In the genomic region with DNA sequence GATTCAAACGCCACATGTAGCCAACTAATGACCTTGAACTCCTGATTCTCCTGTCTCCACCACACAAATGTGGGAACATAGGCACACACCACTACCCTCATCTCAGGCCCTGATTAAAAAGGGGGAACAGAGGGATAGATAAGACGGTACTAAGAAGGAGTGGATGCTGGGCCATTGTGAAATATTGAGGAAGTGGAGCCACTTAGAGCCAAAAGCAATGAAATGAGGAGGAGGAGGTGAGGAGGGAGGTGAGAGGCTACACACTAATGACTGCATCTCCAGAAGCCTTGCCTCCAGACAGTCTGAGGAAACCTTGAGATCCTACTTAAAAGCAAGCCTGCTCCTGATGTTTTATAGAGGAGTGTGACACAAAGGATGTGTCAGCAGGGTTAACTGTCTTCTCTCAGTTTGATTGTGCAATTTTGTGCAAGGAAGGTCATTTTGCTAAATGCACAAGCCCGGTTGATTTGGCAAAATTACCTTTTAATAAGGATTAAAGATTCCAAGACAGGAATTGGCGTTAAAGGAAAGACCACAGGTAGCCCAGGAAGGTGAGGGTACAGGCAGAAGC, we compare ENCODE assay signal across 18 mouse cellular contexts. TPM values are rescaled to one million over a fixed set of nuclear protein-coding genes. Genes with fewer than 3 reads are reported as not detected.
A peak's percentile ranks its signal among the peaks of the same experiment; 100 is the strongest.
DNase-seq lines count a peak whose midpoint lies in the region; ATAC-seq and TF ChIP-seq lines count a peak whose summit lies in the region.
"Had no signal": no experiment of that assay in that cellular context is flagged by ENCODE, and none has a peak within 500 bp of the region (broad histone marks: within the 10 kb centered on the region; RNA-seq: fewer than 3 reads in every experiment).

No protein-coding gene starts in this region.

- H3K27me3 ChIP-seq in lung, postnatal 0 days (replicated peaks; ENCODE audit: insufficient read depth, low read length), result no peaks in the 10 kb centered on the region
- H3K27me3 ChIP-seq in MEL (ENCODE audit: control insufficient read depth in 1 of 2, insufficient read depth in 2 of 2, low read length in 2 of 2), result no peaks in the 10 kb centered on the region
- no peaks in the 10 kb centered on the region for H3K27me3 ChIP-seq in forebrain, postnatal 0 days (ENCODE audit: insufficient read depth, low read length)
- H3K27me3 ChIP-seq: forebrain, embryonic 13.5 days; heart, embryonic 13.5 days; hindbrain, embryonic 15.5 days had no signal

- WGBS in lung, postnatal 0 days, result 45% methylated on average over 4 of the region's 4 CpGs
- WGBS in forebrain, postnatal 0 days, result 79% methylated on average over 4 of the region's 4 CpGs

- peak; percentile 40 for DNase-seq in lung, postnatal 0 days (ENCODE audit: low spot score)
- no peak for DNase-seq in lung, postnatal 10 days
- peak; percentile 76 for DNase-seq in MEL (ENCODE audit: low read depth, low spot score)
- peak; percentile 48 for DNase-seq in testis, postnatal 14 days (ENCODE audit: low spot score)
- no peak for DNase-seq in urinary bladder, postnatal 4 days (ENCODE audit: low spot score in 2 of 2)
- DNase-seq in forebrain, postnatal 0 days, result no peak
- DNase-seq: cerebellum, adult 11 months; cerebellum, adult 8-10 months; cerebellum, postnatal 25 days; gastrocnemius, adult 2 months; gastrocnemius, postnatal 25 days; heart, adult 11 months; heart, postnatal 36 days had no signal

- no peaks in the 10 kb centered on the region for H3K9me3 ChIP-seq in lung, postnatal 0 days (ENCODE audit: low read length)
- no peaks in the 10 kb centered on the region for H3K9me3 ChIP-seq in MEL (replicated peaks; ENCODE audit: insufficient read depth, low read length)
- no peaks in the 10 kb centered on the region for H3K9me3 ChIP-seq in forebrain, postnatal 0 days (ENCODE audit: low read length)
- H3K9me3 ChIP-seq: embryonic facial prominence, embryonic 10.5 days; forebrain, embryonic 13.5 days; heart, embryonic 13.5 days; hindbrain, embryonic 15.5 days had no signal

- no peak overlapping the region for H3K9ac ChIP-seq in lung, postnatal 0 days (replicated peaks; ENCODE audit: low read depth)
- H3K9ac ChIP-seq in MEL (ENCODE audit: control insufficient read depth, low read depth, low read length, poor library complexity, severe bottlenecking), result no peak overlapping the region
- H3K9ac ChIP-seq in forebrain, postnatal 0 days, result no peak overlapping the region
- H3K9ac ChIP-seq: forebrain, embryonic 13.5 days; heart, embryonic 13.5 days; hindbrain, embryonic 15.5 days had no signal

- no peak overlapping the region for H3K4me3 ChIP-seq in lung, postnatal 0 days (ENCODE audit: low read depth, low read length)
- H3K4me3 ChIP-seq in MEL (ENCODE audit: control insufficient read depth in 1 of 2, insufficient read depth in 1 of 2, low read depth in 2 of 2, low read length in 2 of 2), result no peak overlapping the region
- H3K4me3 ChIP-seq in forebrain, postnatal 0 days (ENCODE audit: low read depth, low read length), result no peak overlapping the region
- H3K4me3 ChIP-seq: embryonic facial prominence, embryonic 10.5 days; forebrain, embryonic 13.5 days; gastrocnemius, adult 2 months; heart, embryonic 13.5 days; hindbrain, embryonic 15.5 days had no signal

- H3K36me3 ChIP-seq in lung, postnatal 0 days (ENCODE audit: insufficient read depth, low read length), result no peaks in the 10 kb centered on the region
- peaks cover 0 to 5% of the 10 kb centered on the region in 2 experiments; a peak in 2 of 4 replicates for H3K36me3 ChIP-seq in MEL (ENCODE audit: control insufficient read depth in 1 of 2, insufficient read depth in 2 of 2, low read length in 2 of 2)
- H3K36me3 ChIP-seq in forebrain, postnatal 0 days (ENCODE audit: insufficient read depth), result no peaks in the 10 kb centered on the region
- H3K36me3 ChIP-seq: embryonic facial prominence, embryonic 10.5 days; heart, embryonic 13.5 days; hindbrain, embryonic 15.5 days had no signal

- H3K4me2 ChIP-seq in lung, postnatal 0 days (replicated peaks; ENCODE audit: low read depth, low read length), result no peak overlapping the region
- no peak overlapping the region for H3K4me2 ChIP-seq in forebrain, postnatal 0 days (ENCODE audit: low read depth)
- H3K4me2 ChIP-seq: forebrain, embryonic 13.5 days; heart, embryonic 13.5 days; hindbrain, embryonic 15.5 days had no signal

- no peak for TF ChIP-seq CTCF in lung, postnatal 0 days (IDR thresholded peaks at IDR 0.05)
- no peak for TF ChIP-seq CTCF in MEL (IDR thresholded peaks at IDR 0.05 in 2 of 3, conservative IDR thresholded peaks at IDR 0.05 in 1 of 3; ENCODE audit: control insufficient read depth in 1 of 3, insufficient read depth in 1 of 3, low read depth in 2 of 3, low read length in 3 of 3, poor library complexity in 1 of 3, severe bottlenecking in 1 of 3)
- no peak for TF ChIP-seq CTCF in forebrain, postnatal 0 days (IDR thresholded peaks at IDR 0.05; ENCODE audit: low read depth)

- TF ChIP-seq EP300 in lung, postnatal 0 days (IDR thresholded peaks at IDR 0.05), result no peak
- peak in 1 of 2 experiments; percentile 69; a peak in 2 of 4 replicates for TF ChIP-seq EP300 in MEL (IDR thresholded peaks at IDR 0.05; ENCODE audit: low read depth in 1 of 2, low read length in 2 of 2)

- H3K27ac ChIP-seq in lung, postnatal 0 days (ENCODE audit: low read length), result no peak overlapping the region
- H3K27ac ChIP-seq in MEL (ENCODE audit: control insufficient read depth, low read depth, low read length), result no peak overlapping the region
- no peak overlapping the region for H3K27ac ChIP-seq in forebrain, postnatal 0 days (ENCODE audit: low read depth, low read length)
- H3K27ac ChIP-seq: embryonic facial prominence, embryonic 10.5 days; forebrain, embryonic 13.5 days; gastrocnemius, adult 2 months; heart, embryonic 13.5 days; hindbrain, embryonic 15.5 days had no signal

- no peak for TF ChIP-seq RAD21 in MEL (IDR thresholded peaks at IDR 0.05; ENCODE audit: low read depth, low read length)

- H3K4me1 ChIP-seq in lung, postnatal 0 days (ENCODE audit: insufficient read depth, low read depth, low read length), result no peaks in the 10 kb centered on the region
- peaks cover 0 to 2% of the 10 kb centered on the region in 2 experiments; a peak in 1 of 4 replicates for H3K4me1 ChIP-seq in MEL (ENCODE audit: control insufficient read depth in 1 of 2, insufficient read depth in 2 of 2, low read length in 2 of 2)
- no peaks in the 10 kb centered on the region for H3K4me1 ChIP-seq in forebrain, postnatal 0 days (ENCODE audit: insufficient read depth)
- H3K4me1 ChIP-seq: forebrain, embryonic 13.5 days; heart, embryonic 13.5 days; hindbrain, embryonic 15.5 days had no signal

- ATAC-seq in lung, postnatal 0 days, result 0 out of 2 replicates have a peak, but pooled peaks have one; percentile 32
- peak; percentile 87 for ATAC-seq in granulocyte monocyte progenitor cell, adult 5-6 weeks (replicated peaks; ENCODE audit: poor library complexity, severe bottlenecking)
- no peak for ATAC-seq in forebrain, postnatal 0 days
- ATAC-seq: forebrain, embryonic 13.5 days had no signal

- no peak for TF ChIP-seq POLR2A in MEL (IDR thresholded peaks at IDR 0.05; ENCODE audit: control insufficient read depth in 1 of 2, insufficient read depth in 1 of 2, low read depth in 1 of 2, low read length in 2 of 2, poor library complexity in 1 of 2)

- H3K79me2 ChIP-seq in MEL (ENCODE audit: control insufficient read depth, insufficient read depth, low read length, poor library complexity), result no peaks in the 10 kb centered on the region

TF ChIP-seq in MEL, 35 proteins besides CTCF, POLR2A, EP300 and RAD21 (continues in another document):
- TF ChIP-seq TCF12 (IDR thresholded peaks at IDR 0.05; ENCODE audit: low read depth, low read length) (no peak), ZKSCAN1 (IDR thresholded peaks at IDR 0.05; ENCODE audit: low read depth, low read length) (no peak), POLR2AphosphoS2 (IDR thresholded peaks at IDR 0.05; ENCODE audit: low read length) (no peak), ZNF384 (IDR thresholded peaks at IDR 0.05; ENCODE audit: low read depth, low read length) (no peak), UBTF (IDR thresholded peaks at IDR 0.05; ENCODE audit: borderline replicate concordance, insufficient read depth, low read depth, low read length) (0 out of 2 replicates have a peak, but pooled peaks have one; percentile 79), TBP (IDR thresholded peaks at IDR 0.05; ENCODE audit: low read depth, low read length) (peak; percentile 97), MXI1 (IDR thresholded peaks at IDR 0.05; ENCODE audit: low read depth, low read length) (peak; percentile 94), MYB (IDR thresholded peaks at IDR 0.05; ENCODE audit: low read depth, low read length) (no peak), NELFE (IDR thresholded peaks at IDR 0.05; ENCODE audit: low read depth, low read length) (no peak), TAL1 (IDR thresholded peaks at IDR 0.05; ENCODE audit: low read length) (no peak), RCOR1 (IDR thresholded peaks at IDR 0.05; ENCODE audit: low read depth, low read length) (peak; percentile 63; the same call in 1 of the 2 replicates), SIN3A (IDR thresholded peaks at IDR 0.05; ENCODE audit: low read length) (no peak), MYC (IDR thresholded peaks at IDR 0.05; ENCODE audit: low read depth, low read length) (no peak), ETS1 (IDR thresholded peaks at IDR 0.05; ENCODE audit: low read depth, low read length) (no peak), USF2 (IDR thresholded peaks at IDR 0.05; ENCODE audit: borderline replicate concordance in 1 of 2, insufficient read depth in 1 of 2, low read depth in 1 of 2, low read length in 2 of 2) (no peak)

RNA-seq across cellular contexts. Expression of a gene that starts 17.2 kb away (rescaled TPM):
- 110 and 140 TPM in 2 replicates for polyA plus RNA-seq in lung, postnatal 0 days (2015; fragmentation: Nextera tagmentation; extraction: Ambion mirVana)
- 2.7 and 7.7 TPM in 2 replicates for total RNA-seq in MEL (2012; rRNA removed)
- 10 to 100 TPM in 1 of 2 experiments, not detected in 1; 10.5 TPM for polyA plus RNA-seq in MEL (2012; ENCODE audit: insufficient read depth in 1 of 2, insufficient read length in 2 of 2, low read depth in 1 of 2, low replicate concordance in 2 of 2, missing spikeins in 1 of 2)
- total RNA-seq in granulocyte monocyte progenitor cell, adult 5-6 weeks (2014; fragmentation: Nextera tagmentation), result 86.0 and 109 TPM in 2 replicates
- total RNA-seq in granulocyte monocyte progenitor cell, adult 5-6 weeks (2017), result 109 and 119 TPM in 2 replicates
- total RNA-seq in forebrain, postnatal 0 days (2014; rRNA removed), result 20.1 and 20.6 TPM in 2 replicates
- polyA plus RNA-seq in forebrain, postnatal 0 days (2015; fragmentation: Nextera tagmentation; extraction: Ambion mirVana), result 5.4 and 11.7 TPM in 2 replicates

RNA-seq across cellular contexts. Expression of a gene that starts 32.5 kb away (rescaled TPM):
- polyA plus RNA-seq in lung, postnatal 0 days (2015; fragmentation: Nextera tagmentation; extraction: Ambion mirVana), result 0.26 and 0.40 TPM in 2 replicates
- total RNA-seq in MEL (2012; rRNA removed), result 12.5 and 15.8 TPM in 2 replicates
- polyA plus RNA-seq in MEL (2012; ENCODE audit: insufficient read depth in 1 of 2, insufficient read length in 2 of 2, low read depth in 1 of 2, low replicate concordance in 2 of 2, missing spikeins in 1 of 2), result 10 to 100 TPM in 1 of 2 experiments, not detected in 1; 10.6 TPM
- 1.8 and 5.8 TPM in 2 replicates for total RNA-seq in granulocyte monocyte progenitor cell, adult 5-6 weeks (2014; fragmentation: Nextera tagmentation)
- total RNA-seq in granulocyte monocyte progenitor cell, adult 5-6 weeks (2017), result 11.7 and 14.4 TPM in 2 replicates
- total RNA-seq in forebrain, postnatal 0 days (2014; rRNA removed), result 21.8 and 24.6 TPM in 2 replicates
- 0.49 and 0.75 TPM in 2 replicates for polyA plus RNA-seq in forebrain, postnatal 0 days (2015; fragmentation: Nextera tagmentation; extraction: Ambion mirVana)

Comparison
In these comparisons a context has a peak if more than half of its experiments do, and no peak if none do; other contexts are left out.
1. DNase-seq: peak in lung, postnatal 0 days (single experiment), MEL (single experiment) and testis, postnatal 14 days (single experiment); none in lung, postnatal 10 days (single experiment), urinary bladder, postnatal 4 days (0 of 2) and forebrain, postnatal 0 days (single experiment).